Mouse (Mus musculus): ENCODE measurements around the gene Rbfox3.

- TF ChIP-seq CTCF (IDR thresholded peaks at IDR 0.05; ENCODE audit: extremely low read depth, insufficient read depth, insufficient read length, insufficient replicate concordance), result no peak
- no peak for TF ChIP-seq POLR2A (IDR thresholded peaks at IDR 0.05; ENCODE audit: low read depth, low read length)
These were observed 241.6 kb downstream of the Rbfox3 start for GRCm38 (mm10) chr11:118669820-118670219.
